Mouse (Mus musculus) spleen, adult 18-20 months (tissue): ENCODE data around the gene Rrp1b.
"Not testable (repeated sequence)": the region's sequence is repeated elsewhere in the genome, so short reads cannot be mapped to it uniquely, and the experiment has no call there.

ENCODE experiments used
- DNase-seq, 2 experiments: peaks; one replicate each; pipeline ENCODE4 v3.0.0; 2022; ENCODE audit warnings: mixed read lengths in 2 of 2

Gene Rrp1b

DNA sequence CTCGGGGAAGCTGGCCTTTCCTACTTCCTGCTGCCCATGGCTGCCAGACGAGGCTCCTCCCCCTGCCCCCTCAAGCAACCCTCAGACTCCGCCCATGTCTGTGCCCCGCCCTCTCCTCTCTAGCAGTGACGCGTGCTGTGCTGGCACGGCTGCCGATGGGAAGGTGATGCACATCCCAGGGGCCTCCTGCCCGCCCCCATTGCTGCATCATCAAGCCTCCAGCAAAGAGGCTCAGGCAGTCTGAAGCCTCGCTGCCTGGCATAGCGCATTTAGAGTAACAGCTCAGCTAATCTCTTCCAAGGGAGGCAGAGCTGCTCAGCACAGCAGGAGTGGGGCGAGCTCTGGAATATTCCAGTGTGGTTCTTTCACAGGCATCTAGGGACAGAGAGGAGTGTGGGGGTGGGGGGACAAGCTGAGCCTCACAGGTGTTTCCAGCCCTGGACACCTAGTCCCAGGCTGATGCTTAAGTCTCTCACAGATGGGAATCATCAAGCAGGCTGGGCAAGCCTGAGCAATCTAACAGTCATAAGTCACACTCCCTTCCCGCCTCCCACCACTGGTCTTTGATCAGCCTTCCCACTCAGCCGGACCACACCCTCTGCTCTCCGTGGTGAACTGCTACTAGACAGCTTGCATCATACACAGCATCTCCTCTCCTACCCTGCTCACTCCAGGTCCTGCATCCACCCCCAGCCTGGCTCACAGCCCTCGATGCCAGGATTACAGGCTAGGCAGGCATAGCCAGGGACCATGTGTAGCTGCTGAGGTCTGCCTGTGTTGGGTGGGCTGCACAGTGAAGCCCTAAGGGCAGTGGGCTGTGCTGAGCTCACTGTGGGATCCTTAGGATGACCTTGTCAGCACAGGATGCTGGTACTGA is 55.7 kb downstream of the Rrp1b start:
- peak; percentile 81 to 85 for DNase-seq

DNA sequence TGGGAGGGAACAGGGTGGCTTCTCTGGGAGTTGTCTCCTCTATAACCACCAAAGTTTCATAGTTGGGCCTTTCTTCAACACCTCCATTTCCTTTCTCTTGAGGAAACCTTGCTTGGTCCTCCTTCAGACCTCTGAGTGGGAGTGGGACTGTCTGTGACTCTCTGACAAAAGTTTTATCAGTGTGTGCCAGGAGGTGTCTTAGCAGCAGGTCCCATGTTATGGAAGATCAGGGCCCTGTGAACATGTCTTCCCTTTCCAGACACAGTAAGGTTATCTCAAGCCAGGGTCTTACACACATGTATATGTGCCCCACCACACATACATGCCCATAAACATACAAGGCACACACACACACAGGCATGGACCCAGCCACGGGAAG is 56.3 kb downstream of the Rrp1b start:
- no peak for DNase-seq

DNA sequence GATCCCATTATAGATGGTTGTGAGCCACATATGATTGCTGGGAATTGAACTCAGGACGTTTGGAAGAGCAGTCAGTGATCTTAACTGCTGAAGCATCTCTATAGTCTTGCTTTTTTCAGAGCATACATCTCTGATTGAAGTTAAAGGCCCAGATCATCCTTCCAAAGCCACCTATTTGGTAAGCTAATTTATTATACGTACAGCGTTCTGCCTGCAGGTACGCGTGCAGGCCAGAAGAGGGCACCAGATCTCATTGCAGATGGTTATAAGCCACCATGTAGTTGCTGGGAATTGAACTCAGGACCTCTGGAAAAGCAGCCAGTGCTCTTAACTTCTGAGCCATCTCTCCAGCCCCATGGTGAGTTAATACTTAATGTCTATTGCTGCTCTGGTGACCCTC is 57.0 kb downstream of the Rrp1b start:
- DNase-seq: no peak

DNA sequence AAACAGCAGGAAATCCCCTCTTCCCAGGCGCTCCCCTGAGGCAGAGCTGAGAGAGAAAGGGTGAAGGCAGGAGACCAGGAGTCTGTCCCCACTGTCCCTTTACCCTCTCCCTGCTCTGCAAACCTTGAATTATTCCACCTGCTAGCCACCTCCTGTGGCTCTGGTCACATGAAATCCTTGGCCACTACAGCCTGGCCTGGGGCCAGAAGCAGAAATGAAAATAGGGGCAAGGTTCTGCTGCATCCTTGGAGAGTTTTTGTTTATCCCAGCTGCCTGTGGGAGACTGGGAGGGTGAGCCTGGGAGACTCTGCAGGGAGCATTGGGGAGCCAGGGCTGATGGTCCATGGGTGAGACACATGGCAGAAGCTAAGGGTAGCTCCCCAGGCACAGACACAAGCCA is 61.8 kb downstream of the Rrp1b start:
- DNase-seq: no peak

DNA sequence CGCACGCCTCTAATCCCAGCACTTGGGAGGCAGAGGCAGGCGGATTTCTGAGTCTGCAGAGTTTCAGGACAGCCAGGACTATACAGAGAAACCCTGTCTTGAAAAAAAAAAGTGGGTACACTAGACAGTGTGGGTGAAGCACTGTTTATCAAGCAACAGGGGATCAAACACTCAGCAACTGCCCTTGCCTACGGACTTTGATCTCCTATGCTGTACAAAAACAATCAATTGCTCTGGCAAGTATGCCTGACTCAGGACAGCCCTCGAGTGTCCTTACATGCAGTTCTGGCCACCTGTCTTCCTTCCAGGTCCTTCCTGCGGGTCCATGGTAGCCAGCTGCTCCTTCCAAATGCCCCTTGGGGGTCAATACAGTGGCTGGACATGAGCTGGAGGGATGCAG is 63.0 kb downstream of the Rrp1b start:
- not testable (repeated sequence) for DNase-seq

DNA sequence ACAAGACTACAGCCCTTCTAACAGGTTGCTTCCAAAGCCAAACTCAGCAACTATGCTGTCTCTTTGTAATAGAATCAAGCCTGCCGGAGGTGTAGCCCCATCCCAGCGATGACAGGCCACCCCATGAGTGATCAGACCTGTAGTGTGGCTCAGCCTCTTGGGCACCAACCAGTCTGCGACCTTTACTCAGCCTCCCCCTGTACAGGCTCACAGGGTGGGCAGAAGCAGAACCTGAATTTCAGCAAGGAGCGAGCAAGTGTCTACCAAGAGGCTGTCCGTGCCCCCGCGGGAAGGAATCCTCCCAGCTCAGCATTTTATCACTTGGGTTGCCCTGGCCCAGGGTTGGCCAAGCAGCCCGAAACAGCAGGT is 63.7 kb downstream of the Rrp1b start:
- no peak for DNase-seq

DNA sequence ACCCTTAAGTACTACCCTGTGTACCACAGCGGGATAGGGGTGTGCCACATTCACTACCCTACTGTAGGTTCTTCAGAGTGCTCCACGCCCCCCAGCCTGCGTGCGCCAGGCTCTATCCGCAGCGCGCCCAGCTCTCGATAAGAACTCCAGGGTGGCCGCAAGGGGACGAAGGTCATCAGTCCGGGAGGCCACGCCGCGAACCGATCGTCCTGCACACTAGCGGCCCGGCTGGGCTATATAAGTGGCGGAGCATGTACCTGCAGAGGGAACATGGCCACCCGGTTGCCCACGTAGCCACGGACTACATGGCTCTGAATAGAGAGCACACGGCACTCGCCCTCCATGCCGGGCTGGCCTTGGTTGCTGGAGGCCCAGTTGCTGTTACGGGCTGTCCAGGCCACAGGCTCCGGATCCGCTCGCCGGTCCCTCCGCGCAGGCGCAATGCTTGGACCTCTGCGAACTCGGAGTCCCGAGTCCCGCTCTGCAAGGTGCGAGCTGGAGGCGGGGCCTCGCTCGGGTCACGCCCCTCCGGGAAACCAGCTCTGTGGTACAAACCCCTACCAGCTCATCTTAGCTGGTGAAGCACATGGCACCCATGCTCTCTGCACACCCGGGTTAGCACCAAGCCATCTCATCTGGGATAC is 64.2 kb downstream of the Rrp1b start:
- peak; percentile 29 to 40 for DNase-seq

DNA sequence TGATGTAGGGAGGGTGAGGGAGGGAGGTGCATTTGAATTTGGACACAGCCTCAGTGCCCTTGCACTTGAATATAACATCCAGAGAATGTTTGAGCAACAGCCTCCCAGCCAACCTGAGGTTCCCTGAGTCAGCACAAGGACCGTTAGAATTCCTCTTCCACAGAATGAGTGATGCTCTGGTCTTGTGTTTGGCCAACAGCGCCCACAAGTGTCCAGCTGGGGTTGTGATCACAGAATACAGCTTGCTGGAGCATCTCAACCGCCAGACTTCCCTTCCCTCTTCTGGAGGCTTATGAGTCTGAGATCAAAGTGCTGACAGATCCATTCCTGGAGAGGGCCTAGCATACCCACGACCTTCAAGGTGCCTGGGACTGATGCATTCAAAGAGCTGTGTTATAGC is 67.2 kb downstream of the Rrp1b start:
- DNase-seq: no peak

DNA sequence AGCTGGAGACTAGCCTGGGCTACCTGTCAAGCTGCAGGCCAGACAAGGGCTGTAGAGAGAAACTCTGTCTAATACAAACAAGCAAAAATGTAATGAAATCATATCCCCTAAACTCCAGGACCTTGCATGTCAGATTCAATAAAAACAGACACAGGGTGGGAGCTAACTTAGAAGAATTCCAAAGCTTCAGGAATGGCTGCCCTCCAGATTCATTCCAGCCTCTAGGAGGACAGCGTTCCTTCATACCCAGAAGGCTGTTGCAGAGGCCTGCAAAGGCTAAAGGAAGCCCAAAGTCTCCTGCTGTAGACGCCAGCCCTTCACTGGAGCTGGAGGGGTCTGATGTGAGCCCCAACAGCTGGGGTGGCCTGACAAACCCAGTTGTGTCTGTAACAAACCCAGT is 70.5 kb downstream of the Rrp1b start:
- DNase-seq: no peak

DNA sequence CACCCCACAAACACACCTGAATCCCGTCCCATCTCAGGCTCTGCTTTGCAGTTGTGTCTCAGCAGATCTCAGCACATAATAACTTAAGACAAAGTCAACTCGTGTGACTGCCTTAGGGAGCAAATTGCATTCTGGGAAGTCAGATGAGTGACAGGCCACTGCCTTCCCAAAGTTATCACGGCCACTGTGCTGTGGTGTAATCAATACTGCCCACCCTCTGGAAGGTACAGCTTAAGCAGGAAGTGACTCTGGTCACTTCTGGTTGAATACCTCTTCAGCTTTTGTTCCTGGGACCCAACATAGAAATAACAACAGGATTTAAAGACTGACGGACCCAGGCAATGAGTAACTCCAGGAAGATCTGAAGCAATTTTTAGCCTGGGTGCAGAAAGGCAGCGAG is 72.0 kb downstream of the Rrp1b start:
- DNase-seq: no peak

DNA sequence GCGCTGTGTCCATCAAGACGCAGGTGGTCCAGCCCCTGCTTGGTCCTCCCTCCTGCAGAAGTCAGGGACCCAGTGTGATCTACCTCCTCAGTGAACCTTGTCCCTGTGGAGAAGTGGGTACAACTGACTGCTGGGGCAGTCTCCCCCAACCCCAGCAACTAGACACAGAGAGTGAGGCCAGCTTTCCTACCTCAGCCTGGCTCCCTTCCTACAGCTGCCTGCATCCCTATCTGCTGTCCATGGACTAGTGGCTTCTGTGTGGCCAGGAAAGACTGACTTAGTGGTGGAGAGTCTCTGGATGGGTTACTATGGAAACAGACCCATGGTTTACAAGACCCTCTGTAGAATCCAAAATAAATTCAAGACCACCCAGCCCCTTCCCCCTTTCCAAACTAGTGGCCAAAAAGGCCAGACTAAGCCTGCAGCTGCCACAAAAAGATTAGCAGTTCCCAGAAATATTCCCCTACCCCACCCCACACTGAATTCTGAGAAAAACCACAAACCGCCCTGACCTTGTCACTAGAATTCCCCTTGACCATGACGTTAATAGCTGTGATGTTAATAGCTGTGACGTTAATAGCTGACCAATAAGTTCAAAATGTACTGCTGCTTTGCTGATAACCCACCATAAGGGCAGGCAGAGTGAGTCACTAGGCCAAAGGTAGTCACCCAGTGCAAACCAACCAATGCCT is 72.6 kb downstream of the Rrp1b start:
- DNase-seq: not testable (repeated sequence)

DNA sequence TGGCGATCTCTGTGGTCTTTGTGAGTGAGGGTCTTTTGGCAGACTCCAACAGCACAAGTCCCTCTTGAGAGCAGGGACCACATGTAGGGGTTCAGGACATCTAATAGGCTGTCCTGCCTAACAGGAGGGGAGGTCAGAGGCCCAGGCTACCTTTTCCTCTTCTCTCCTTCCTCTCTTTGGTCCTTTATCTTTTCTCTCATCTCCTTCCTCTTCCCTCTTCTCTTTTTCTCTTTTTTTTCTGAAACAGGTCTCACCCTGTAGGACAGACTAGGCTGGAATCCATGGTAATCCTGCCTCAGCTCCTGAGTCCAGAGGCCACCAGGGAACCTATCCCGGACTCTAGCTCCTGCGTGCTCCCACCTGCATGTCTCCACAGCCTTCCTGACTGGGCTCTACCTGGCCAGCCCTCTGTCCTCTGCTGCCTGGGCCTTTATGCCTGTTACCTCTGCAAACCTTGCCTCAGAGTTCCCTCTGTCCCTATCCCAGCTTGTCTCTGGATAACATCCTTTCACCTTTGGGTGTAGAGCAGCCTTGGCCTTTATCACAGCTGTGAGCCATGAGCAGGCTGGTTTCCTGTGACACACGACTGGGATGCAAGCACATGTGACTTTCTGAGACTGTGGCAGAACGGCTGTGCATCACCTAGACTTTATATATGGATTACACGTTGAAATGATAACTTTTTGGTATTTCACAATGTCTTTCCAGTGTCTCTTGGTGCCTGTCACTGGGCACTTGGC is 73.5 kb downstream of the Rrp1b start:
- no peak for DNase-seq

DNA sequence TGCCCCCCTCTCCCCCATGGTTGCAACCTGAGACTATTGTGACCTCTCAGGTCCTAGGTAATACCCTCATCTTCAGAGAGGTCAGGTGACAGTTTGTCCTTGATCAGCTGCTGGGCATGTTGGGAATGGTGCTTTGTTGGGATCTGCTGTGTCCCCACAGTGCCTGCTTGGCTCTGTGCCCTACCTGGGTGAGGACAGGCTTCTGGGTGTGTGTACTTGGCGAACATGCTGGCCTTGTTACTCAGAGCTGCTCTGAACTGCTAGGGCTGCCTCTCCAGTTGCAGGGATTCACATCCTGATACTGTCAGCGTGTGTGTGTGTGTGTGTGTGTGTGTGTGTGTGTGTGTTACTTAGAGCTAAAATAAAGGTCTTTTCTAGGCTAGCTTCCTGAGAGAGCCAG is 74.5 kb downstream of the Rrp1b start:
- no peak for DNase-seq

DNA sequence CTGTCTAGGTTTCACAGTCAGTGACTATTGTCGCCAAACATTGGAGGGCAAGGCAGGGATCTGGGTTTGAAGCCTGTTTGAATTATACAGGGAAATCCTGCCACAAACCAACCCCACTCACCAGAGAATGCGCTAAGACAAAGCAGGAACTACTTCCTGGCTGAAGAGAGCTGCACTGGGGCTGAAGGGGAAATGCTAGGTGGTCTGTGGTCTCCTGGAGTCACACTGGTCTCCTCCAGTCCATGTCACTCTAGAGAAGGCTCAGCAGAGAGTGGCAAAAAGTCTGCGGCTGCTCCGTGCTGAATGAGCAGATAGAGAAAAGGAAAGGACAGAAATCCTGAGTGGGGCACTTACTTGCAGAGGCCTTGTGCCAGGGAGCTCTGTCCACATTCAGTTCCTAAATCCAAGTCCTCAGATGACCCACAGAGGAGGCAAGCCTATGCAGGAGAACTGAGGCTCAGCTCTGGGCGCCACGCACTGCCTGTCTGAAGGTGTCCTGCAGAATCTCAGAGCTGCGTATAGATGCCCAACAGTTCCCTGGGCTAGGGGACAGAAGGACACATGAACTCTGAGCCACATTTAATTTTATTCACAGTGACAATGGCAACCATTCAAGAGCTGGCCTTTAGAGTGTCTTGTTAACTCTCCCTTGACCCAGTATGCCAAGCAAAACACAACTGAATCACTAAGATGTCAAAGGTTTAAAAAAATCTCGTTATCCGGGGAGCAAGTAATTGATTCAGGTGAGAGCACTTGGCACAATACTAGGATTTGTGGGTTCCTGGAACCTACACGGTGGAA is 75.3 kb downstream of the Rrp1b start:
- DNase-seq: no peak
